Mouse (Mus musculus): ENCODE results near the gene Lrrc2.

Gene Lrrc2

GRCm38 (mm10) chr9:110987331-110987730, 36.0 kb downstream of the Lrrc2 start:
- DNase-seq (ENCODE audit: low read depth, low spot score), result no peak

DNA sequence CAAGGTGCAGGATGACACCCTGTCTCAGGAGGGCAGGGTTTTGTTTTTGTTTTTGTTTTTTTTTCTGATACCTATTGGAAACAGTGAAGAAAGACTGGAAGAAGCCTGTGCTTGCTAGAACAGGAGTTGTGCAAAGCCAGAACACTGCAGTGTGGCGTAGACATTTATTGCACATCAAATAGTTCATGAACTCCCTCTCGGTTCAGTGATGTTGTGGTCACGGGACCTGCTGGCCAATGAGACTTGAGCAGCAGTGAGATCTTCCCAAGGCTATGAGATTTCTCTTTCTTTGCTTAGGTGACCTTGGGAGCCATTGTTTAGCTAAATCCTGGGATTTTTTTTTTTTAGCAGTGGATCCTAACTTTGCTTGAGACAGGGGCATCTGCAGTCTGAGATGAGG, 36.7 kb downstream of the Lrrc2 start:
- no peak for DNase-seq (ENCODE audit: low read depth, low spot score)

DNA sequence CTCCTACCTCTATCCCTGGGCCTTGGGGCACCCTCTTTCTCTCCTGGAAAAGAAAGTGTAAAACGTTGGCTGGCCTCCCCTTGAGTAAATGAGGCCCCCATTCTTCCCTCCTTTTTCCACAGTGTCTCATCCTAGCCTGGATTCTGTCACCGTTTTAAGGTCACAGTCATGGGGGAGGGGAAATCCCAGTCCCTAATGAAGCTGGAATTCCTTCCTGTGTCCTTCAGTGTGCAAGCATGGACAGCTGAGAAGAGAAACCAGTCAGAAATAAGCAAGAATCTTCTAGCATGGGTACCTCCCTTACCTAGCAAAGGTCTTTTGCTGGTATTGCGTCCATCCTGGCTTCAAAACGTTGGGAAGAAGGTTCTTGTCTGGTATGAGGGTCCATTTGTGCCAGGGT, 37.8 kb downstream of the Lrrc2 start:
- DNase-seq (ENCODE audit: low read depth, low spot score), result no peak

DNA sequence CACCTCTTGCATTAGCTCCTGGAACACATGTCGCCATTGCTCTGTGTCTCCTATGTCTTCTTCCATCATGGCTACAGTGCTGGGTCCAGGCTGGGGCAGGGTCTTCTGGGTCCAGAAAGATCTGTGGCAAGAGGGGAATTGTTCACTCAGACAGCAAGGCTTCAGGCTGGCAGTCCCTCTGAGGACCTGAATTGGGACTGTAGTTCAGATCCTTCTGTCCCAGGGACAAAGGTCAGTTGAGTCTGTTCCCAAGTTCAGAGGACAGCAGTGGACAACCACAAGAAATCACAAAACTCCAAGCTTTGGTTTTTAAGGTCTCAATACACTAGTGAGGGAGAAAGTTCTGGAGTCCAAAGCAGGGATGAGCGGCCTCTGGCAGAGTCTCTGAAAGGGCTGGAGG, 38.2 kb downstream of the Lrrc2 start:
- DNase-seq (ENCODE audit: low read depth, low spot score), result no peak

DNA sequence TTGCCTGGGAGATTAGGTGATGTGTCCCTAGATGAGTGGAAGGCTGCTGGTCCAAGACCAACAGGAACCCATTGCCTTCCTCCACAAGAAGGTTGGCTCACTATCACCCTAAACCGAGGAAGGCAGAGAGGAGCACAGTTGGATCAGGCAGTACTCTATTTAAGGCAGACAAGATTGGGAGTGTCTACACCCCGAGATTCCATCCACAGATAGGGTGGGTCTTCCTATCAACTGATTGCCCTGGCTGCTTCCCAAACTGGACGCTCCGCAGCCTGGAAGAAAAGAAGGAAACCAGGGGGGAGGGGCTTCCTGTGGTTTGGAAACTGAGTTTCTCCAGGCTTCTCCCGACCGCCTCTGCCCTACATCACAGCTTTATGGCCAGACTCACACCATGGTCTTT, 38.9 kb downstream of the Lrrc2 start, which contains the start of gene Rtp3:
TSS of gene Rtp3 (minus strand) at position 380 of the 400 bp plus-strand sequence.
- DNase-seq (ENCODE audit: low read depth, low spot score), result no peak

DNA sequence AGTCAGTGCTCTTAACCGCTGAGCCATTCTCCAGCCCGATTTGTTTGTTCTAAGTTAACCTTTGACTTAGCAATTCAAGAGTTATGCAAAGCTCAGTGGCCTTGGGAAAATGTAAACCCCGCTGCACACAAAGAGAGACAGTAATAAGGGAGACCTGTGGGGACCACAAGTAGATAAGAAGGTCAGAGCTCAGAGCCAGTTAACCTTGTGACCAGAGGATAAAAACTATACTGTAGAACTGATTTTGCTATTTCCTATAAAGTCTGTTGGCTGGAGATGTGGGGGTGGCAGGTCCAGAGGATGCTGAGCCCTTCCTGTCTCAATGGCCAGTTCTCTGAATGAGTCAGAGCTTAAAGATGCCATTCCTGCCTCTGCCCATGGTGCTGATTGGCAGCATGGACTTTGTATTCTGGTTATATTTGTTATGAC, 42.0 kb downstream of the Lrrc2 start:
- no peak for DNase-seq (ENCODE audit: low read depth, low spot score)

DNA sequence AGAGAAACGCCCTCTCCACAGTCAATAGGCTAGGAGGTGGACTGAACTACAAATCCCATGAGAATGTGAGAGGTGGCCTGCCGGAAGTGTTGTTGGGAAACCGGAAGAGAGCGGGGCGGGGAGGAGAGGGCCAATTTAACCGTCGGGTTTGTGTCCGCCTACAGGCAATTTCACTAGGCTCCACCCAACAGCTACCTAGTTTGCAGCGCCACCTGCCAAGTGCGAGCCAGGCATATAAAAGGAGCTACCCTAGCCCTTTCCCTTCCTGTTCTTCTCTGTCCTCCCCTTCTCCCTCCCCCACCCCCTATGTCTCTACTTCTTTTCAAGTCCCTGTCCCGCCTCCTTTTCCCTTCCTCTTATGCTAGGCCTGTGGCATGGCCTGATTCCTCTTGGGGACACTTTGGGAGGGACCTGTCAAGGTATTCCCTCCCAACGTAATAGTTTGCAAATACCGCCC, 43.4 kb downstream of the Lrrc2 start:
- peak; percentile 84 for DNase-seq (ENCODE audit: low read depth, low spot score)

DNA sequence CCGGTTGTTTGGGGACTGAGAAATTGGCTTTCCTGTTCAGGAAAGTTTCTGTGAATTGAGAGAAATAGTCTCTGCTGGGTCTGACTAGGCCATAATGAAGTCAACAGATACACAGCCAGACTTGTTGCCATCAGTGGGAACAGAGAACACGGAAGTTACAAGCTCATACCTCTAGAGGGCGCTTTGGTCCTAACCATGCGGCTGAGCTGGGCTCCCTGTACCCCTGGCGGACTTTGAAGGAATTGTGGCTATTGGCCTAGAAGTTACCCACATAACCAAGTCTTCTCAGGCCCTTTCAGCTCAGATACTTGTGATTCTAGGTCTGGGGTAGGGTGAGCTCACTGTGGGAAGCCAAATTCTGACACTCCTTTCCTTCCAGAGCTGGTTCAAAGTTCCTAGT, 45.9 kb downstream of the Lrrc2 start:
- DNase-seq (ENCODE audit: low read depth, low spot score), result peak; percentile 86

DNA sequence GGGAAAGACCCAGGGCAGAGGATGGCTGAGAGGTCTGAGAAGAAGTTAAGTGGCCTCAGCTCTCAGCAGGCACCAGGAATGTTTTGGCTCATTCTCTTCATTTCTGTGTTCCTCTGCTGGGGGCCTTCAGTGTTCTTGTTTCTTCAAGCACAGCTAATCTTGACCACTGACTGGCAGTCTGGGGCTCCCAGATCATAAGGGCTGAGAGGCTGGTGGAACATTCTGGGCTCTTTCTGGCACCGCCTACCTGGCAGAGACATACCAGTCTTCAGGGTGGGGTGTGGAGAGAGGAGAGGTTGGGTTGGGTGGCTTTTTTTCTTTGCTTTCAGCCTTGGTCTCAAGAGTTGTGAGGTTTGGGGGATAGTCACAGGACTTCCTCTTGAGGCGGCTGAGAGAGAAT, 47.7 kb downstream of the Lrrc2 start:
- no peak for DNase-seq (ENCODE audit: low read depth, low spot score)

GRCm38 (mm10) chr9:110999856-111000255, 48.5 kb downstream of the Lrrc2 start:
- DNase-seq (ENCODE audit: low read depth, low spot score), result no peak

- no peak for DNase-seq (ENCODE audit: low read depth, low spot score)
Observed at GRCm38 (mm10) chr9:111001621-111002020, 50.3 kb downstream of the Lrrc2 start.

DNA sequence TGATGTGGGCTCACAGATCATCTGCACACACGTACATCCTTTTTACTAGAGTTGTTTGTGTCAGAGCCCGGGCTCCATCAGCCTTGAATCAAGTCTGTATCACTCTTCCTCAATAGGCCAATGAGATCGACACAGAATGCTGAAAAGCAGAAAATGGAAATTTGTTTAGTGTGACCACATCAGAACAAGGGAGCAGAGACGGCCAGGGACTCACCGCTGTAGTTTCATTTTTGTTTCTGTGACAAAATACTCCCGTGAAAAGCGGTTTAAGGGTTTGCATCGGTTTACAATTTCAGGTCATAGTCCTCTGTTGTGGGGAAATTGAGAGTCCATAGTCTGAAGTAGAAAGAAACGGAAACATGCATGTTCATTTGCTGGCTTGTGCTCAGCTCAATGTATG, 51.9 kb downstream of the Lrrc2 start:
- no peak for DNase-seq (ENCODE audit: low read depth, low spot score)

GRCm38 (mm10) chr9:111006544-111006943, 55.2 kb downstream of the Lrrc2 start:
- DNase-seq (ENCODE audit: low read depth, low spot score), result no peak

DNA sequence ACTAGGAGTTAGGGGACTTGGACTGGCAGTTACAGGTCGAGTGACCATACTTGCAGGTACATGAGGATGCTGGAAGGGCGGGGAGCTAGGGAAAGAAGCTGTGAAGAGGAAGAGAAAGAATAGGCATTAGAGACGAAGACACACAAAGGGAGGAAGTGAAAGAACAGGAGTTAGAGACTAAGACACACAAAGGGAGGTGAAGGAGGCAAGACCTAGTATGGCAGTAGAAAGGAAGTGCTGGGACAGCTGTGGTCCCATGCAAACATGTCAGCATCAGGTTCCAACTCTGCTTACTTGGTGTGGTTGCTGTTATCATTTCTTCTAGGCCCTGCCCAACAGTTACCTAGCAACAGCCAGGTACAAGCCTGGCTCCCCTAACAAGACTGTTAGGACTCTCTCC, 58.4 kb downstream of the Lrrc2 start:
- DNase-seq (ENCODE audit: low read depth, low spot score), result no peak

- no peak for DNase-seq (ENCODE audit: low read depth, low spot score)
Observed at GRCm38 (mm10) chr9:111011550-111011949, 60.2 kb downstream of the Lrrc2 start.

DNA sequence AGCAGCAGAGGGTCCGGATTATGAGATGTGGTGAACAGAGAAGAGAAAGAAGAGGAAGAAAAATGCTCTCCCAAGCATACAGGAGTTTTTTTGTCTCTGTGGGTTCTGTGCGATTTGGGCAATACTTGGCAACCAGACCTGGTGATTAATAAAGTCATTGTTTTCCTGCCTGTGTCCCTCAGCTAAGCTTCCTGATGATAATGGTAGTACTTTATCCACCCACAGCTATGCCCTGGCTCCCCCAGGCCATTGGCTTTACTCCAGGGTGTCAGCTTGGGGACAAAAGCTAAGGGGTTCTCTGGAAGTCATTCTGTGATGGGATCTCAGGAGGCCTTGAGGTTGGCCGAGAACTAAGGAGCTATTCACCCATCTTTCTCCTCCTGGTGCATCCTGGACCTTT, 60.7 kb downstream of the Lrrc2 start:
- DNase-seq (ENCODE audit: low read depth, low spot score), result no peak

- no peak for DNase-seq (ENCODE audit: low read depth, low spot score)
Observed at GRCm38 (mm10) chr9:111015658-111016057, 64.3 kb downstream of the Lrrc2 start.

DNA sequence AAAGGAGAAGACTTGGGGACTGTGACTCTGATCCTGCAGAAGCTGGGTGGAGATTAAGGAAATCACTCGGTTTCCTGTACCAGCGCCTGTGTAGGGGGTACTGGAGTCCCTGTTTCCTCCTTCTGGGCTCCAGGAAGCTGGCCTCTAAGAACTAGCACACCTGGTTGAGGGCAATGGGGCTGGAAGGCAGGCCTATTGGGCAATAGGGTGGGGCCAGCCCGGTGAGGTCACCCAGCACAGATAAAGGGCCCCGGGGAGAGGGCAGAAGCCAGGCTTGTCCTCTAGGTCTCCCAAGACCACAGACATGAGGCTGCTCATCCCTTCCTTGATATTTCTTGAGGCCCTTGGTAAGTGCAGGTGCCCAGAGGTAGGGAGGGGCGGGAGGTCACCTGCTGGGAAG, 67.7 kb downstream of the Lrrc2 start, which contains the start of gene Ltf:
TSS of gene Ltf (plus strand) at position 250 of the 400 bp plus-strand sequence.
- DNase-seq (ENCODE audit: low read depth, low spot score), result no peak

- DNase-seq (ENCODE audit: low read depth, low spot score), result no peak
Observed at GRCm38 (mm10) chr9:111026791-111027190, 75.4 kb downstream of the Lrrc2 start.

Measured in skeletal muscle tissue, adult 2 months (tissue).